Comparison of ENCODE assay signal across 8 mouse cellular contexts in the genomic region with DNA sequence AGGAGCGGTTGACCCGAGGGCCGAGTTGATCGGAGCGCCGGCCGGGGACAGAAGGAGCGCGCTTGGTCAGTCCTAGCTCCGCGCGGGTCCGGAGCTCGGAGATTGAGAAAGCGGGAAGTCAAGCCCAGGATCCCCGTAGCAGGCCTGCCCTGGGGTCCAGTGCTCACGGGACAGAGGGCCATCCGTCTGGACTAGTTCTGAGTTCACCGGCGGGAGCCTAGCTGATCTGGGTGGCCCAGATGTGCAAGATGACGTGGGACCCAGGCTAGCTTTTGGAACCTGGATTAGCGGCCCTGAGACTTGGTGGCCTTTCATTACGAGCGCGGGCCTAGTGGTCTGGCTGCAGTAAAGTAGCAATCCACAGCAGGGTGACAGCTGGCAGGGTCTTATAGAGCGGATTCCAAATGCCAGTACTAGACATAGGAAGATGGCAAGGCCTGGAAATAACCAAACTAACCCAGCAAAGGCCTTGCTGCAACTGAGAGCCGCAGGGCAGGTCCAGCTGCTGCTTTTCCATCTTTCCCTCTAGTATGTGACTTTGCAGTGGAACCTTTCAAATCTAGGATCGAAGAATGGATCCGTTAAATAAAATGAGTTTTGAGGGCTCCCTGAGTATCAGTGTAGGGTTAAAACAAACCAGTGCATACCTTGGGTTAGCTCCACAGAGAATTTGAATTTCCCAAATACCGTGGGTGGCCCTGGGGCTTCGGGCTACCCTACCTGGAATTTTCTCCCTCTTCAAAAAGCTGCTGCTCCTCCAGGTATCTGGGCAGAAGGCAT. TPM values are rescaled to one million over a fixed set of nuclear protein-coding genes. Genes with fewer than 3 reads are reported as not detected.
DNase-seq lines count a peak whose midpoint lies in the region; ATAC-seq and TF ChIP-seq lines count a peak whose summit lies in the region.

No protein-coding gene starts in this region.

- no peak for DNase-seq in heart, adult 11 months
- DNase-seq in ES-E14 (ENCODE audit: low read depth, low spot score): no peak
- DNase-seq in liver, embryonic 14.5 days (ENCODE audit: low read depth in 3 of 3, low spot score in 3 of 3): no peak
- DNase-seq in stomach, postnatal 0 days (ENCODE audit: low spot score): no peak
- DNase-seq in right cerebral cortex, postnatal 14 days: no peak
- DNase-seq in natural killer cell, adult 2 months (ENCODE audit: low spot score in 2 of 2): no peak

- peaks cover 12% of the 10 kb centered on the region for H3K4me1 ChIP-seq in heart, embryonic 12.5 days (replicated peaks)
- no peaks in the 10 kb centered on the region; a peak in 1 of 4 replicates for H3K4me1 ChIP-seq in ES-E14 (ENCODE audit: control insufficient read depth in 2 of 2, insufficient read depth in 2 of 2, low read length in 2 of 2, poor library complexity in 1 of 2)
- peaks cover 14% of the 10 kb centered on the region for H3K4me1 ChIP-seq in forebrain, embryonic 13.5 days
- no peaks in the 10 kb centered on the region for H3K4me1 ChIP-seq in liver, embryonic 14.5 days (replicated peaks; ENCODE audit: control insufficient read depth in 2 of 2, insufficient read depth in 2 of 2, low read length in 1 of 2)
- no peaks in the 10 kb centered on the region for H3K4me1 ChIP-seq in stomach, postnatal 0 days (replicated peaks; ENCODE audit: control insufficient read depth, insufficient read depth)

- no peaks in the 10 kb centered on the region for H3K36me3 ChIP-seq in heart, embryonic 12.5 days
- H3K36me3 ChIP-seq in ES-E14 (ENCODE audit: control insufficient read depth, insufficient read depth, low read length, poor library complexity, severe bottlenecking): no peaks in the 10 kb centered on the region
- H3K36me3 ChIP-seq in forebrain, embryonic 13.5 days (ENCODE audit: poor library complexity, severe bottlenecking): no peaks in the 10 kb centered on the region
- H3K36me3 ChIP-seq in liver, embryonic 14.5 days (replicated peaks; ENCODE audit: control insufficient read depth, insufficient read depth, low read depth): no peaks in the 10 kb centered on the region
- no peaks in the 10 kb centered on the region for H3K36me3 ChIP-seq in stomach, postnatal 0 days (ENCODE audit: control insufficient read depth, insufficient read depth, low read length)

- in situ Hi-C loops in ES-E14 (cut with MboI; ENCODE audit: low sequenced_read_pairs in 2 of 2, unreplicated experiment in 2 of 2): no loop called here

- peak; percentile 61; the same call in 1 of the 2 replicates for ATAC-seq in heart, embryonic 12.5 days (ENCODE audit: insufficient number of reproducible peaks, low FRiP score)
- ATAC-seq in forebrain, embryonic 13.5 days: peak; percentile 33
- ATAC-seq in liver, embryonic 14.5 days (ENCODE audit: insufficient read depth): no peak
- ATAC-seq in stomach, postnatal 0 days (ENCODE audit: low FRiP score, low TSS enrichment): peak; percentile 56

- peak overlapping the region; percentile 64 for H3K4me3 ChIP-seq in heart, embryonic 12.5 days
- H3K4me3 ChIP-seq in ES-E14 (ENCODE audit: insufficient read depth in 1 of 2, low read depth in 1 of 2, low read length in 2 of 2, poor library complexity in 1 of 2, severe bottlenecking in 1 of 2): peak overlapping the region; percentile 70 to 73
- H3K4me3 ChIP-seq in forebrain, embryonic 13.5 days: peak overlapping the region; percentile 55
- peak overlapping the region; percentile 54 to 59; a peak in 3 of 4 replicates for H3K4me3 ChIP-seq in liver, embryonic 14.5 days (ENCODE audit: insufficient read depth in 1 of 2, low read depth in 2 of 2, low read length in 2 of 2)
- peak overlapping the region; percentile 68 for H3K4me3 ChIP-seq in stomach, postnatal 0 days (ENCODE audit: low read depth, low read length)

- peak overlapping the region; percentile 69 for H3K9ac ChIP-seq in heart, embryonic 12.5 days
- peak overlapping the region; percentile 71 for H3K9ac ChIP-seq in ES-E14 (ENCODE audit: insufficient read depth, low read depth, low read length, poor library complexity, severe bottlenecking)
- H3K9ac ChIP-seq in forebrain, embryonic 13.5 days: peak overlapping the region; percentile 60
- H3K9ac ChIP-seq in liver, embryonic 14.5 days (replicated peaks): no peak overlapping the region
- peak overlapping the region; percentile 57 for H3K9ac ChIP-seq in stomach, postnatal 0 days (ENCODE audit: low read length)

- peaks cover 78% of the 10 kb centered on the region for H3K27me3 ChIP-seq in heart, embryonic 12.5 days (replicated peaks)
- H3K27me3 ChIP-seq in forebrain, embryonic 13.5 days: peaks cover 90% of the 10 kb centered on the region
- peaks cover 89% of the 10 kb centered on the region for H3K27me3 ChIP-seq in liver, embryonic 14.5 days (ENCODE audit: control insufficient read depth, insufficient read depth, low read length)
- H3K27me3 ChIP-seq in stomach, postnatal 0 days (ENCODE audit: control insufficient read depth, insufficient read depth, low read length): peaks cover 19% of the 10 kb centered on the region; the same call in 1 of the 2 replicates

- WGBS in heart, embryonic 12.5 days: 3% methylated on average over 31 of the region's 31 CpGs
- WGBS in forebrain, embryonic 13.5 days: 2% methylated on average over 31 of the region's 31 CpGs
- 2% methylated on average over 31 of the region's 31 CpGs for WGBS in liver, embryonic 14.5 days (ENCODE audit: insufficient replicate concordance)
- WGBS in stomach, postnatal 0 days: 9% methylated on average over 31 of the region's 31 CpGs

- peak overlapping the region; percentile 99 for H3K4me2 ChIP-seq in heart, embryonic 12.5 days
- H3K4me2 ChIP-seq in forebrain, embryonic 13.5 days: peak overlapping the region; percentile 91
- H3K4me2 ChIP-seq in liver, embryonic 14.5 days (ENCODE audit: low read depth): peak overlapping the region; percentile 71
- peak overlapping the region; percentile 93 for H3K4me2 ChIP-seq in stomach, postnatal 0 days (replicated peaks; ENCODE audit: low read depth)

- TF ChIP-seq CTCF in liver, embryonic 14.5 days (IDR thresholded peaks at IDR 0.05; ENCODE audit: low read depth): no peak
- no peak for TF ChIP-seq CTCF in stomach, postnatal 0 days (IDR thresholded peaks at IDR 0.05; ENCODE audit: low read depth)

- H3K27ac ChIP-seq in heart, embryonic 12.5 days (ENCODE audit: poor library complexity, severe bottlenecking): no peak overlapping the region
- H3K27ac ChIP-seq in ES-E14 (ENCODE audit: insufficient read depth, low read depth, low read length, poor library complexity, severe bottlenecking): no peak overlapping the region
- H3K27ac ChIP-seq in forebrain, embryonic 13.5 days: no peak overlapping the region
- H3K27ac ChIP-seq in liver, embryonic 14.5 days: no peak overlapping the region
- H3K27ac ChIP-seq in stomach, postnatal 0 days (replicated peaks): no peak overlapping the region

- H3K9me3 ChIP-seq in heart, embryonic 12.5 days (replicated peaks): no peaks in the 10 kb centered on the region
- H3K9me3 ChIP-seq in ES-E14 (ENCODE audit: control insufficient read depth, insufficient read depth, low read depth, low read length): no peaks in the 10 kb centered on the region
- H3K9me3 ChIP-seq in forebrain, embryonic 13.5 days (replicated peaks): no peaks in the 10 kb centered on the region
- H3K9me3 ChIP-seq in liver, embryonic 14.5 days (ENCODE audit: control insufficient read depth, low read length): no peaks in the 10 kb centered on the region
- H3K9me3 ChIP-seq in stomach, postnatal 0 days (ENCODE audit: control insufficient read depth, low read length): no peaks in the 10 kb centered on the region

- no peak for TF ChIP-seq EP300 in liver, embryonic 14.5 days (IDR thresholded peaks at IDR 0.05; ENCODE audit: low read depth)
- no peak for TF ChIP-seq EP300 in stomach, postnatal 0 days (optimal IDR thresholded peaks at IDR 0.05)

TF ChIP-seq in ES-E14, 5 proteins besides CTCF, POLR2A, EP300 and RAD21:
- TF ChIP-seq CHD2 (IDR thresholded peaks at IDR 0.05; ENCODE audit: low read depth, low read length) (no peak), MAFK (IDR thresholded peaks at IDR 0.05; ENCODE audit: insufficient read depth, low read depth, low read length) (no peak), HCFC1 (IDR thresholded peaks at IDR 0.05; ENCODE audit: borderline replicate concordance, insufficient read depth, low read length) (no peak), ZC3H11A (IDR thresholded peaks at IDR 0.05; ENCODE audit: borderline replicate concordance, low read depth, low read length) (no peak), ZNF384 (IDR thresholded peaks at IDR 0.05; ENCODE audit: low read depth, low read length) (no peak)

RNA-seq across cellular contexts. Expression of a gene that starts 1.2 kb away (rescaled TPM):
- polyA plus RNA-seq in heart, embryonic 12.5 days (2016; fragmentation: Nextera tagmentation; extraction: Ambion mirVana): not detected in 2 replicates
- 26.9 and 53.4 TPM in 2 replicates for total RNA-seq in ES-E14 (2012; rRNA removed)
- not detected in 2 replicates for polyA plus RNA-seq in forebrain, embryonic 13.5 days (2015; fragmentation: Nextera tagmentation; extraction: Ambion mirVana)
- not detected in 2 replicates for polyA plus RNA-seq in liver, embryonic 14.5 days (2012; rRNA removed)
- not detected in 2 replicates for polyA plus RNA-seq in liver, embryonic 14.5 days (2014; fragmentation: Nextera tagmentation; extraction: Ambion mirVana)
- polyA plus RNA-seq in stomach, postnatal 0 days (2015; fragmentation: Nextera tagmentation; extraction: Ambion mirVana): 0.11 TPM in 1 of 2 replicates, not detected in the other

RNA-seq across cellular contexts. Expression of a gene that starts 15.2 kb away (rescaled TPM):
- 1.8 and 2.7 TPM in 2 replicates for polyA plus RNA-seq in heart, embryonic 12.5 days (2016; fragmentation: Nextera tagmentation; extraction: Ambion mirVana)
- 13.4 and 34.3 TPM in 2 replicates for total RNA-seq in ES-E14 (2012; rRNA removed)
- 0.19 and 0.38 TPM in 2 replicates for polyA plus RNA-seq in forebrain, embryonic 13.5 days (2015; fragmentation: Nextera tagmentation; extraction: Ambion mirVana)
- polyA plus RNA-seq in liver, embryonic 14.5 days (2012; rRNA removed): 0.11 TPM in 2 replicates
- not detected in 2 replicates for polyA plus RNA-seq in liver, embryonic 14.5 days (2014; fragmentation: Nextera tagmentation; extraction: Ambion mirVana)
- polyA plus RNA-seq in stomach, postnatal 0 days (2015; fragmentation: Nextera tagmentation; extraction: Ambion mirVana): 26.9 and 29.0 TPM in 2 replicates
